Mouse (Mus musculus): ENCODE measurements around the gene Nrap. TPM values are rescaled to one million over a fixed set of nuclear protein-coding genes. Genes with fewer than 3 reads are reported as not detected.
A peak's percentile ranks its signal among the peaks of the same experiment; 100 is the strongest.
"Not testable (repeated sequence)": the region's sequence is repeated elsewhere in the genome, so short reads cannot be mapped to it uniquely, and the experiment has no call there.

Gene Nrap
- polyA plus RNA-seq, 1 experiment from 2014 or later, result 2.6 TPM

DNA sequence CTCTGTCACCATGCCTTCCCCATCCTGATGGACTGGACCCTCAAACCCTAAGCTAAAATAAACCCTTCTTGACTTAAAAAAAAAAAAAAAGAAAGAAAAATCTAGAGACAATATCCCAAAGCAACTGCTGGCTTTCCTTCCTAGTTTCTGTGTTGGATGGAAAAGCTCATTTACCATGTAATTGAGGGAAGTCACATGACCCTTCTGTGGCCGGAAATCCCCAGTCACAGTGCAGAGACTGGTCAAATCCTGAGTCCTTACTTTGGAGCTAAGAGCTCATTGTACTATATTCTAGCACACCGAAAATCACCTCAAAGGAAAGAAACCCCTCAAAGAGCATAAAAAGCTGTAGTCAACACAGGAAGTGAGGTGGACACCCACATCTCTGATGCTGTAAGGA is 30.9 kb downstream of the Nrap start:
- no peak for ATAC-seq (ENCODE audit: insufficient read depth, low FRiP score)
- Histone ChIP-seq H3K27me3 (ENCODE audit: control insufficient read depth, insufficient read depth, low read length) (no peaks in the 10 kb centered on the region), H3K36me3 (ENCODE audit: control insufficient read depth, insufficient read depth, low read length) (no peaks in the 10 kb centered on the region), H3K9me3 (replicated peaks; ENCODE audit: control insufficient read depth, low read length) (no peaks in the 10 kb centered on the region), H3K27ac (ENCODE audit: low read length) (no peak overlapping the region), H3K4me2 (ENCODE audit: low read depth, low read length) (no peak overlapping the region), H3K9ac (ENCODE audit: low read length) (no peak overlapping the region), H3K4me3 (replicated peaks; ENCODE audit: low read length) (no peak overlapping the region), H3K4me1 (ENCODE audit: control insufficient read depth, insufficient read depth, low read length) (peaks cover 5% of the 10 kb centered on the region; the same call in 1 of the 2 replicates)
- 78% methylated on average over 2 of the region's 2 CpGs for WGBS

DNA sequence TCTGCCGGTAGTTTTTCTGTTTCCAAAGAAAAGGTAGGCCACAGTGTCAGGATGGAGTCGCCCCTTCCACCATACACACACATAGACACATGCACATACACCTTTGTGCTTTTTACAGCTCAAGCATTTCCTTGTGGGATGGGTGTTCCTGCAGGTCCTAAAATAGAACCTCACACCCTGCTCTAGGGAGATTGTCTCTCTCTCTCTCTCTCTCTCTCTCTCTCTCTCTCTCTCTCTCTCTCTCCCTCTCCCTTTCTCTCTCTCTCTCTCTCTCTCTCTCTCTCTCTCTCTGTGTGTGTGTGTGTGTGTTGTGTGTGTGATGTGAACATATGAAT is 32.5 kb downstream of the Nrap start:
- H3K27ac ChIP-seq (ENCODE audit: low read length); H3K9me3 ChIP-seq (replicated peaks; ENCODE audit: control insufficient read depth, low read length); H3K36me3 ChIP-seq (ENCODE audit: control insufficient read depth, insufficient read depth, low read length); H3K27me3 ChIP-seq (ENCODE audit: control insufficient read depth, insufficient read depth, low read length); ATAC-seq (ENCODE audit: insufficient read depth, low FRiP score); H3K4me1 ChIP-seq (ENCODE audit: control insufficient read depth, insufficient read depth, low read length); H3K4me3 ChIP-seq (replicated peaks; ENCODE audit: low read length): not testable (repeated sequence)
- WGBS, result 58% methylated on average over 2 of the region's 2 CpGs
- Histone ChIP-seq H3K9ac (ENCODE audit: low read length) (peak overlapping the region; percentile 1; the same call in 1 of the 2 replicates), H3K4me2 (ENCODE audit: low read depth, low read length) (0 out of 2 replicates have a peak overlapping the region, but pooled peaks have one; percentile 35)

DNA sequence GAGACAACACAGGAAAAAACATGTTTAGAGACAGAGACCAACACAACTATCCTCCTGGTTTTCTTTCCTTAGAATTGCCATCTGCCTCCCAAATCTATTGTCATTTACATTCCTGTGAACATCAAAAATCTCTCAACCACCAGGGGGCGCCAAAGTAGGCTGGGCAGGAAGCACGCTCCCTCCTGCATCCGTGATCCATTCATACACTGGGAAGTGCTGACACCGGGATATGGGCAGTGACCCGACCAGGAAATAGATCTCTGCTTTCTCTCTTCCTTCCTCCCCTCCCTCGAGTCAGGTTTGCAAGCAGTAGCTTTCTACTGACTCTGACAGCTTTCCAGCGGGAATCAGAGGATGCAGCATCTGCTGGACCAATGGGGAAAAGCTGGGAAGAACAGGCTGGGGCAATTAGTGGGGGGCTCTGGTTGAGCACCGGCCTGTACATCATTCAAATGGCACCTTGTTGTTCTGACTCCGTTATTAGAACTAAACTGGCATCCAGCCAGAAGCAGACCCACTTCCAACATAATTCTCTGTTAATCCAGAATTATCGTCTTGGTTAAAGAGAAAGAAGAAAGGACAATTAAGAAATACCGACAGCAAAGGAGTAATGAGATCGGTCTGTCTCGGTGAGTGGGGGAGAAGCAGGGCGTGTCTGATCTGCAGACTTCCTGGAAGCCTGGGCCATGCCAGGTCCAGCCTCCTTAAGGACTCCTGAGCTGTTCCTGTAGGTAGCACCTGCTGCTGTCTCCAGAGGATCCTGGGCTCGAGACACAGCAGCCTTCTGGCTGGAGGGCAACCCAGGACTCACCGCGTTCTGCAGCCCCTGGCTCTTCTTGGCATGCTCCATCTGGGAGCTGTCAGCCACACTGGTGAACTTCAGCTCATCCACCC is 33.1 kb downstream of the Nrap start:
- WGBS, result 29% methylated on average over 17 of the region's 17 CpGs
- Histone ChIP-seq H3K4me2 (ENCODE audit: low read depth, low read length) (peak overlapping the region; percentile 35), H3K9ac (ENCODE audit: low read length) (peak overlapping the region; percentile 6; the same call in 1 of the 2 replicates), H3K27ac (ENCODE audit: low read length) (no peak overlapping the region), H3K9me3 (replicated peaks; ENCODE audit: control insufficient read depth, low read length) (no peaks in the 10 kb centered on the region), H3K36me3 (ENCODE audit: control insufficient read depth, insufficient read depth, low read length) (no peaks in the 10 kb centered on the region), H3K4me3 (replicated peaks; ENCODE audit: low read length) (no peak overlapping the region), H3K4me1 (ENCODE audit: control insufficient read depth, insufficient read depth, low read length) (no peaks in the 10 kb centered on the region), H3K27me3 (ENCODE audit: control insufficient read depth, insufficient read depth, low read length) (no peaks in the 10 kb centered on the region)
- peak; percentile 62; the same call in 1 of the 2 replicates for ATAC-seq (ENCODE audit: insufficient read depth, low FRiP score)

DNA sequence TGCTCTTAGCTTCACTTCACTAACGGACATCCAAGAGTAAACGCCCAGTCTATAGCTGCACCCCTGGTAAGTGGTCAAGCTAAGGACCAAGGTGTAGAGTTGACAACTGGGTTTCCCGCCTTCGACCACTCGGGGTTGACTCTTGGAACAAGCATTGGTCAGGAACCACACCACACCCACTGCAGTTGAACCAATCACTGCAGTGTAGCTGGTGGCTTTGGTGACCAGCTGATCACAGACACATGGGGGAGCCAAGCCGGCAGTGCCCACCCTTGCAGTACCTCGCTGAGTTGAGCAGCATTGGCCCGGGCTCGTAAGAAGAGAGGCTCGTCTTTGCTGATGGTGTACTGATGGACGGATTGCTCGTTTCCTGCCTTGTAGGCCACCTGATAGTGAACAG is 34.6 kb downstream of the Nrap start:
- H3K4me3 ChIP-seq (replicated peaks; ENCODE audit: low read length), result no peak overlapping the region
- H3K27me3 ChIP-seq (ENCODE audit: control insufficient read depth, insufficient read depth, low read length), result no peaks in the 10 kb centered on the region
- H3K9ac ChIP-seq (ENCODE audit: low read length), result no peak overlapping the region
- no peak overlapping the region for H3K27ac ChIP-seq (ENCODE audit: low read length)
- no peaks in the 10 kb centered on the region for H3K9me3 ChIP-seq (replicated peaks; ENCODE audit: control insufficient read depth, low read length)
- H3K36me3 ChIP-seq (ENCODE audit: control insufficient read depth, insufficient read depth, low read length), result no peaks in the 10 kb centered on the region
- H3K4me2 ChIP-seq (ENCODE audit: low read depth, low read length), result no peak overlapping the region
- 81% methylated on average over 12 of the region's 12 CpGs for WGBS
- ATAC-seq (ENCODE audit: insufficient read depth, low FRiP score), result no peak
- H3K4me1 ChIP-seq (ENCODE audit: control insufficient read depth, insufficient read depth, low read length), result no peaks in the 10 kb centered on the region

DNA sequence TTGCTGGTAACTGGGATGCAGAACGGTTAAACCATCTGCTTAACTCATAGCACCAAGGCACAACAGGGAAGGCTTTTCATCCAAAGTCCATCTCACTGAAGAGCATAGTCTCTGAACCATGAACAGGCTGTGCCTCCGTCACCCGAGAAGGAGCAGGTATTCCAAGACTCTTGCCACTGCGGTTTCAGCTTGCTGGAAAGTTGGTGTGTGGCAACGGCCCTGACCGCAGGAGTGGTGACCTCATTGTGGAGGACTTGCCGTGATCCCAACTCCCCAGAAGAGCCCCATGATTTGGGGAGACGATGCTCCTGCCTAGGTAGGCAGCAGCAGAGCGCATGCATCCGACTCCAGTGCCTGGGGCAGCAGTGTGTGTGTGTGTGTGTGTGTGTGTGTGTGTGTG is 36.1 kb downstream of the Nrap start:
- ATAC-seq (ENCODE audit: insufficient read depth, low FRiP score), result no peak
- WGBS, result 85% methylated on average over 10 of the region's 10 CpGs
- H3K4me1 ChIP-seq (ENCODE audit: control insufficient read depth, insufficient read depth, low read length), result no peaks in the 10 kb centered on the region
- no peaks in the 10 kb centered on the region for H3K36me3 ChIP-seq (ENCODE audit: control insufficient read depth, insufficient read depth, low read length)
- no peak overlapping the region for H3K9ac ChIP-seq (ENCODE audit: low read length)
- H3K27ac ChIP-seq (ENCODE audit: low read length), result no peak overlapping the region
- H3K27me3 ChIP-seq (ENCODE audit: control insufficient read depth, insufficient read depth, low read length), result no peaks in the 10 kb centered on the region
- H3K9me3 ChIP-seq (replicated peaks; ENCODE audit: control insufficient read depth, low read length), result no peaks in the 10 kb centered on the region
- no peak overlapping the region for H3K4me3 ChIP-seq (replicated peaks; ENCODE audit: low read length)
- no peak overlapping the region for H3K4me2 ChIP-seq (ENCODE audit: low read depth, low read length)

DNA sequence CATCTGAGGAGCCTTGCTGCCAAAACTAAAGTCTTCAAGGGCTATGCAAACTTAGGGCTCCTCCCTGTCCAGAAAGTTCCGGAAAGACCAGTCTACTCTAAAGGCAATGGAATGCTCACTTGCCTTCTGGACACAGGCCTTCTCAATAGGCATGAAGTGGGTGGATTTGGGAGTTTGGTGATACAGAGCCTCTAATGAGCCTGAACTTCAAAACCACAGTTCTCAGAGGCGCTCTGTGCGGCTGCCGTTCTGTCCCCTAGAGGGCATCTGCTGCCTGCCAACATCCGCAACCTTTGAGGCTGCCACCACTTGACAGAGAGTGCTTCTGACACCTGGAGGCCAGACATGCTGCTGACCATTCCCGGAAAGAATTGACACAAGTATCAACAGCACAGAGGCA is 40.5 kb downstream of the Nrap start:
- H3K36me3 ChIP-seq (ENCODE audit: control insufficient read depth, insufficient read depth, low read length), result no peaks in the 10 kb centered on the region
- 37% methylated on average over 6 of the region's 6 CpGs for WGBS
- H3K4me1 ChIP-seq (ENCODE audit: control insufficient read depth, insufficient read depth, low read length), result no peaks in the 10 kb centered on the region
- no peak overlapping the region for H3K4me3 ChIP-seq (replicated peaks; ENCODE audit: low read length)
- H3K9ac ChIP-seq (ENCODE audit: low read length), result no peak overlapping the region
- H3K4me2 ChIP-seq (ENCODE audit: low read depth, low read length), result no peak overlapping the region
- no peaks in the 10 kb centered on the region for H3K27me3 ChIP-seq (ENCODE audit: control insufficient read depth, insufficient read depth, low read length)
- H3K27ac ChIP-seq (ENCODE audit: low read length), result no peak overlapping the region
- no peak for ATAC-seq (ENCODE audit: insufficient read depth, low FRiP score)
- no peaks in the 10 kb centered on the region for H3K9me3 ChIP-seq (replicated peaks; ENCODE audit: control insufficient read depth, low read length)

DNA sequence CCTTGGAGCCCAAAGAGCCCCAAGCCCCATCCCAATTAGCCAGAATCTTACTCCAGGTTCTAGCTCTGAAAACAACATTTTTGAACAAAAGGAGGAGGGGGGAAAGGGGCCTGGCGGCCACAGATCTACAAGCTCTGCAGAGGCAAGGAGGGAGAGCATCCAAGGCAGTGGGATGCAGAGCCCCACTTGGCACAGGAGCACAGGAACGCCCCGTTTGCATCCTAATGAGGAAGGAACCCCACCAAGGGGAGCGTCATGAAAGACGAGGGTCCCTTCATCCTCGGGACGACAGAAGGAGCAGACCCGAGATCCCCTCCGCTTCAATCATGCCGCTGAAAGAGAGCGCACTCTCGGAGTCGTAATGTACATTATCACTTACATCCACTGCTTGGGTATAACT is 43.1 kb downstream of the Nrap start:
- WGBS, result 44% methylated on average over 13 of the region's 13 CpGs
- H3K27me3 ChIP-seq (ENCODE audit: control insufficient read depth, insufficient read depth, low read length), result no peaks in the 10 kb centered on the region
- no peak overlapping the region for H3K4me3 ChIP-seq (replicated peaks; ENCODE audit: low read length)
- no peaks in the 10 kb centered on the region for H3K36me3 ChIP-seq (ENCODE audit: control insufficient read depth, insufficient read depth, low read length)
- no peaks in the 10 kb centered on the region for H3K9me3 ChIP-seq (replicated peaks; ENCODE audit: control insufficient read depth, low read length)
- H3K4me2 ChIP-seq (ENCODE audit: low read depth, low read length), result no peak overlapping the region
- H3K27ac ChIP-seq (ENCODE audit: low read length), result no peak overlapping the region
- ATAC-seq (ENCODE audit: insufficient read depth, low FRiP score), result no peak
- H3K9ac ChIP-seq (ENCODE audit: low read length), result no peak overlapping the region
- no peaks in the 10 kb centered on the region for H3K4me1 ChIP-seq (ENCODE audit: control insufficient read depth, insufficient read depth, low read length)

DNA sequence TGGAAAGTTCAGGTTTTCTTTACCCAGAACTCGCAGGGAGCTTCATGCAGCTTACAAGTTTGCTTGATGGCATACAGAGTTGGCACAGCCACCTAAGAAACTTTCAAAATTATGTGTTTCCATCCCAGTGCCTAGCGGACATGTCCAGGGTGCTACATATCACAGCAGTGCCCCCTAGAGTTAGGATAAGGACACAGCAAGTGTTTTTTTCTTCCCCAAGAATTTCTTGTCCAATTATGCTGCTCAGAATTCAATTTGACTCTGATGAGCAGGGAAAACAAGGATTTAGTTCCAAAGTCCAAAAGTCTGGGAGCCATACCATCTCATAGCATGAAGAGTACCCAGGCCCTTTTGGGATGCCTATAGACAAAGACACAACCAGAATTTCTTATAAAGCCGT is 43.8 kb downstream of the Nrap start:
- ATAC-seq (ENCODE audit: insufficient read depth, low FRiP score), result no peak
- H3K27ac ChIP-seq (ENCODE audit: low read length), result no peak overlapping the region
- H3K9me3 ChIP-seq (replicated peaks; ENCODE audit: control insufficient read depth, low read length), result no peaks in the 10 kb centered on the region
- whole genome bisulfite sequencing, result 71% methylated on average over 3 of the region's 3 CpGs
- no peaks in the 10 kb centered on the region for H3K36me3 ChIP-seq (ENCODE audit: control insufficient read depth, insufficient read depth, low read length)
- H3K4me2 ChIP-seq (ENCODE audit: low read depth, low read length), result no peak overlapping the region
- no peak overlapping the region for H3K4me3 ChIP-seq (replicated peaks; ENCODE audit: low read length)
- H3K9ac ChIP-seq (ENCODE audit: low read length), result no peak overlapping the region
- H3K4me1 ChIP-seq (ENCODE audit: control insufficient read depth, insufficient read depth, low read length), result no peaks in the 10 kb centered on the region
- no peaks in the 10 kb centered on the region for H3K27me3 ChIP-seq (ENCODE audit: control insufficient read depth, insufficient read depth, low read length)

DNA sequence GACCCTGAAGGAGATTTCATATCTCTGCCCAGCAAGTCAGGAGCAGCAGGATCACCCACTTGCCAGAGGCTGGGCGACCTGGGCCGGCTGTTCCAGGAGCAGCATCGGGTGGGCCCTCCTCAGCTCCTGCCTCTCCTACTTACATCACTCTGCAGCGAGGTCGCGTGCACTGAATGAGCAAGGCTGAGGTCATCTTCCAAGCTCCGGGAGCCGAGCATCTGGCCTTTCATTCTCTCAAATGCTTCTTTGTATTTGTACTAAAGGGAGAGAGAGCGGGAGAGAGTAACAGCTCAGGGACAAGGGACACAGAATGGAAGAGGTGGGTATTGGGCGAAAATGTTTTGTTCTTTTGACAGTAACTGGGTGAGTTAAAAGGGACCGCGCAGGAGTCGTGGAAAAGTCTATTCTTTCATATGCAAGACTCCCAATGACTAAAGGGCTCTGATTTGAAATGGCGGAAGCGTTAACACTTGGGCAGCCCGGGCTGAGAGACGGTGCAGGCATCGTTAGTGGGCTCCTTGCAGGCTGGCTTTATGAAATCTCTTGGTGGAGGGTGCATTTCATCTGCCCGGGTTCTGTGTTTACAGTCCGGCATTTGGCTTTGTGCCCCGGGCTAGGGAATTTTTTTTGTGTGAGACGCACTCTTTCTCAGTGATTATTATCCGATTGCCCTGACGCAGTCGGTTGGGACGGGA is 45.8 kb downstream of the Nrap start:
- H3K36me3 ChIP-seq (ENCODE audit: control insufficient read depth, insufficient read depth, low read length), result no peaks in the 10 kb centered on the region
- no peak overlapping the region for H3K9ac ChIP-seq (ENCODE audit: low read length)
- H3K4me2 ChIP-seq (ENCODE audit: low read depth, low read length), result no peak overlapping the region
- H3K9me3 ChIP-seq (replicated peaks; ENCODE audit: control insufficient read depth, low read length), result no peaks in the 10 kb centered on the region
- 62% methylated on average over 26 of the region's 26 CpGs for WGBS
- H3K27me3 ChIP-seq (ENCODE audit: control insufficient read depth, insufficient read depth, low read length), result no peaks in the 10 kb centered on the region
- H3K27ac ChIP-seq (ENCODE audit: low read length), result no peak overlapping the region
- H3K4me1 ChIP-seq (ENCODE audit: control insufficient read depth, insufficient read depth, low read length), result no peaks in the 10 kb centered on the region
- no peak for ATAC-seq (ENCODE audit: insufficient read depth, low FRiP score)
- no peak overlapping the region for H3K4me3 ChIP-seq (replicated peaks; ENCODE audit: low read length)

Measured in stomach, embryonic 16.5 days (tissue).